Mouse (Mus musculus) brain, adult 10 weeks (tissue): ENCODE results near the gene Isy1. TPM values are rescaled to one million over a fixed set of nuclear protein-coding genes. Genes with fewer than 3 reads are reported as not detected.

Experiments used
- polyA plus RNA-seq: library from polyadenylated mRNA; stranded (reverse); fragments of 350-450 nt; fragmentation: Illumina TruSeq; extraction: RNeasy Lipid Tissue Mini Kit (QIAGEN cat#74804); gene quantifications from one replicate; pipeline ENCODE4 v1.2.3, GENCODE M21; 2015; ENCODE audit warnings: low read depth, low replicate concordance

Isy1 gene
- 28.0 TPM for polyA plus RNA-seq

GRCm38 (mm10) chr6:87838551-87839197 is at the start of gene Isy1:
TSS of gene Isy1 (minus strand) at chr6:87838798.

GRCm38 (mm10) chr6:87887594-87888233 is 49.1 kb upstream of the Isy1 start, which contains the start of gene Copg1:
TSS of gene Copg1 (plus strand) at chr6:87887814.

GRCm38 (mm10) chr6:87850900-87851614 is 12.5 kb upstream of the Isy1 start, which contains the start of gene Cnbp:
TSS of gene Cnbp (minus strand) at chr6:87851106.

GRCm38 (mm10) chr6:87835695-87836094 is 2.9 kb downstream of the Isy1 start, which contains the start of gene Gm45140:
TSS of gene Gm45140 (minus strand) at chr6:87835795.

GRCm38 (mm10) chr6:87811675-87812338 is 26.8 kb downstream of the Isy1 start, which contains the start of gene Rab43:
TSS of gene Rab43 (minus strand) at chr6:87812164.

GRCm38 (mm10) chr6:87777842-87778241 is 60.8 kb downstream of the Isy1 start, which contains the start of gene Gp9:
TSS of gene Gp9 (plus strand) at chr6:87778072.

Other genes starting within 250 kb of the Isy1 start
- gene Prokr1, start 248.1 kb downstream of the Isy1 start, polyA plus RNA-seq, result 0.28 TPM
- 5.9 TPM for gene Aplf, start 166.6 kb downstream of the Isy1 start, polyA plus RNA-seq
- 4.3 TPM for gene Efcc1, start 107.9 kb downstream of the Isy1 start, polyA plus RNA-seq
- gene Gp9, start 60.7 kb downstream of the Isy1 start, polyA plus RNA-seq, result 0.58 TPM
- gene Rab43, start 26.6 kb downstream of the Isy1 start, polyA plus RNA-seq, result 9.8 TPM
- 1.8 TPM for gene Gm45140, start 3.0 kb downstream of the Isy1 start, polyA plus RNA-seq
- 436 TPM for gene Cnbp, start 12.3 kb upstream of the Isy1 start, polyA plus RNA-seq
- 223 TPM for gene Copg1, start 49.0 kb upstream of the Isy1 start, polyA plus RNA-seq
- gene Hmces, start 75.1 kb upstream of the Isy1 start, polyA plus RNA-seq, result 27.1 TPM
- gene H1fx, start 142.8 kb upstream of the Isy1 start, polyA plus RNA-seq, result 20.5 TPM
- gene Rab7, start 206.5 kb upstream of the Isy1 start, polyA plus RNA-seq, result 426 TPM
- gene Rpn1, start 245.7 kb upstream of the Isy1 start, polyA plus RNA-seq, result 141 TPM